Mouse (Mus musculus): ENCODE measurements around the gene Tnni2.

DNA sequence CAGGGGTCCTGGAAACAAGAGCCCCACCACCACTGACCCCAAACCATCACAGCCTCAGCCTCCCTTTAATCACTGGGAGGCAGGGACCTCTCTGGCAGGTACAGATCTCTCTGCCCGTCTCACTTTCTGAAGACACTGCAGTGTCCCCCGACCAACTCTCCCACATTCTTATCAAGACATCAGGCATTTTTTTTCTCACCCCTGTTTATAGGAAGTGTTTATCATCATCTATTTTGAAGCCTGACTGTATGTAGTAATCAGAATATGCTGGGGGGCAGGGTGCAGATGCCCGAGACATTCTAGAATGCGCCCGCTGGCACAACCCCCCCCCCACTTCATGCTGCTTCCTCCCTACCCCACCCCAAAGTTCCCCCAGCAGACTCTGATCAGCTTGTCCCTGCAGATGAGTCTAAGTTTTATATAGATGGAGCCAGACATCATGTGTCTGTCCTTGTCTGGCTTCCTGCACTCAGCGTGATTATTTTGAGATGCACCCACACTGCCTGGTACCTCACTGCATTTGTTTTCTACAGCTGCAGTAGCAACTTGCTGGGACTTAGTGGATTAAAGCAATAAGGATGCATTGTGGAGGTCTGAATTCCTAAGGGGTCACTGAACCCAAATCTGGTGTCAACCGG is 41.4 kb upstream of the Tnni2 start:
- TF ChIP-seq CTCF (IDR thresholded peaks at IDR 0.05; ENCODE audit: insufficient read depth, low read length) (no peak), POLR2A (IDR thresholded peaks at IDR 0.05; ENCODE audit: borderline replicate concordance, extremely low read depth, low read depth, low read length) (no peak)

All from lung, adult 2 months (tissue).